Mouse (Mus musculus) CD4-positive, CD25-positive, alpha-beta regulatory T cell, adult 2 months (primary cell): ENCODE data around the gene Lrrk2.
"Not testable (repeated sequence)": the region's sequence is repeated elsewhere in the genome, so short reads cannot be mapped to it uniquely, and the experiment has no call there.

Source experiments
- DNase-seq: peaks from one replicate; pipeline ENCODE4 v3.0.0-alpha.2; 2012; ENCODE audit warnings: low read depth, low spot score

Gene Lrrk2

GRCm38 (mm10) chr15:91835319-91835718, 162.3 kb downstream of the Lrrk2 start:
- no peak for DNase-seq

- DNase-seq = no peak
Measured at GRCm38 (mm10) chr15:91837965-91838364, 165.0 kb downstream of the Lrrk2 start, which contains the start of gene Smgc. TSS of gene Smgc (plus strand) at chr15:91838265.

- DNase-seq = not testable (repeated sequence)
Measured at GRCm38 (mm10) chr15:91864130-91864529, 191.2 kb downstream of the Lrrk2 start.
